Mouse (Mus musculus) heart, embryonic 15.5 days (tissue): ENCODE results near the gene Ehd1. TPM values are rescaled to one million over a fixed set of nuclear protein-coding genes. Genes with fewer than 3 reads are reported as not detected.

Source experiments
- ATAC-seq: fragments of 200-750 bp; cut with Nextera tagmentation; replicated peaks from 2 replicates; pipeline ENCODE4 v1.8.0; 2017; ENCODE audit warnings: low read depth, moderate TSS enrichment; ENCODE audit not compliant: insufficient number of reproducible peaks, insufficient read depth, low FRiP score
- H3K27ac ChIP-seq: fragments of 300-500 bp; sonication (generic); 2 replicates; pipeline ENCODE4 v1.5.1; 2015; ENCODE audit warnings: mild to moderate bottlenecking, inconsistent platforms
- H3K27me3 ChIP-seq: fragments of 300-500 bp; sonication (generic); 2 replicates; pipeline ENCODE4 v1.6.1; 2015; ENCODE audit warnings: inconsistent platforms
- H3K36me3 ChIP-seq: fragments of 300-500 bp; sonication (generic); 2 replicates; pipeline ENCODE4 v1.6.1; 2015; ENCODE audit warnings: mild to moderate bottlenecking, inconsistent platforms
- H3K4me1 ChIP-seq: fragments of 300-500 bp; sonication (generic); replicated peaks from 2 replicates; pipeline ENCODE4 v1.6.1; 2015; ENCODE audit warnings: inconsistent platforms
- H3K4me2 ChIP-seq: fragments of 300-500 bp; sonication (generic); 2 replicates; pipeline ENCODE4 v1.6.1; 2015; ENCODE audit warnings: inconsistent platforms, mild to moderate bottlenecking, moderate library complexity
- H3K4me3 ChIP-seq: fragments of 300-500 bp; sonication (generic); 2 replicates; pipeline ENCODE4 v1.5.1; 2015; ENCODE audit warnings: mild to moderate bottlenecking, inconsistent platforms
- H3K9ac ChIP-seq: fragments of 300-500 bp; sonication (generic); 2 replicates; pipeline ENCODE4 v1.6.1; 2015; ENCODE audit warnings: mild to moderate bottlenecking, inconsistent platforms
- H3K9me3 ChIP-seq: fragments of 300-500 bp; sonication (generic); replicated peaks from 2 replicates; pipeline ENCODE4 v1.6.1; 2016; ENCODE audit warnings: inconsistent platforms
- WGBS: fragments of 180-500 bp; shearing (Covaris S2); methylation state at CpG from one replicate; pipeline ENCODE4 v1.1.7; 2015; ENCODE audit warnings: mixed read lengths; 5-methylcytosine and 5-hydroxymethylcytosine counted together
- polyA plus RNA-seq: library from polyadenylated mRNA; unstranded; fragments of >200 nt; fragmentation: Nextera tagmentation; extraction: Ambion mirVana; gene quantifications from 2 replicates; pipeline ENCODE4 v1.2.1, GENCODE M21; 2015

The Ehd1 gene
- polyA plus RNA-seq, 1 experiment from 2014 or later = 54.1 TPM

DNA sequence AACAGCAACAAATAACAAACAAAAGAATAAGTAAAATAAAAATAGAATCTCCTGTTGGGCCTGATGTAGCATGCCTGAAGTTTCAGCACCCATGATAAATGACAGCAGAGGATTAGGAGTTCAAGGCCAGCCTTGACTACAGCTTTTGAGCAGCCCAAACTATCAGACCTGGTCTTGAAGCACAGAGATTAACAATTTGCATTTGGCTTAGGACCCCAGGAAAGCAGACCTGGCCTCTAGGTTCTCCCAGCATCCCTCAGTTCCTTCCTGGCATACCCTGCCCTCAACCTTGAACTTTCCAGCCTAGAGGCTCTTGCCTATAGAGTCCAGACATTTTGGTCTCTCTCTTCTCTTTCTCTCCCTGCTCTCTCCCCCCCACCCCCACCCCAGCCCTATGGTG, 37.8 kb upstream of the Ehd1 start:
- Histone ChIP-seq H3K4me2 (no peak overlapping the region), H3K27ac (no peak overlapping the region), H3K36me3 (no peaks in the 10 kb centered on the region), H3K4me1 (peaks cover 37% of the 10 kb centered on the region), H3K9me3 (no peaks in the 10 kb centered on the region), H3K9ac (no peak overlapping the region), H3K27me3 (no peaks in the 10 kb centered on the region), H3K4me3 (no peak overlapping the region)
- ATAC-seq = no peak

DNA sequence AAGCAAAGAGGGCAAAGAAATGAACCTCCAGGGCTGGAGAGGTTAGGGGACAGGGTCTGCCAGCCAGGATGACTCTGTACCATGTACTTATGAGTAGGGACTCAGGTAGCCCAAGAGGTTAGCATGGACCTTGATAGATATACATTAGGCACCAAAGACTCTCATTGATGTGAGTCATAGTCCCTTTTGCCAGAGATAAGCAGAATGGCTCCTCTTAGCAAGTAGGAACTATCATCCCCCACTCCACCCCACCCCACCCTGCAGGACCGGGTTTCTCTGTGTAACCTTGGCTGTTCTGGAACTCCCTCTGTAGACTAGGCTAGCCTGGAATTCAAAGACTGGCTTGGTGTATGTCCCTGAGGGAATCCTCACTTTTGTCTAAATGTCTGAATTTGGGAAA, 36.4 kb upstream of the Ehd1 start:
- Histone ChIP-seq H3K36me3 (peaks cover 6% of the 10 kb centered on the region; the same call in 1 of the 2 replicates), H3K9me3 (no peaks in the 10 kb centered on the region), H3K9ac (no peak overlapping the region), H3K27ac (no peak overlapping the region), H3K27me3 (no peaks in the 10 kb centered on the region), H3K4me1 (peaks cover 23% of the 10 kb centered on the region), H3K4me3 (no peak overlapping the region), H3K4me2 (no peak overlapping the region)
- ATAC-seq = no peak
- WGBS = 48% methylated on average over 1 of the region's 1 CpGs

DNA sequence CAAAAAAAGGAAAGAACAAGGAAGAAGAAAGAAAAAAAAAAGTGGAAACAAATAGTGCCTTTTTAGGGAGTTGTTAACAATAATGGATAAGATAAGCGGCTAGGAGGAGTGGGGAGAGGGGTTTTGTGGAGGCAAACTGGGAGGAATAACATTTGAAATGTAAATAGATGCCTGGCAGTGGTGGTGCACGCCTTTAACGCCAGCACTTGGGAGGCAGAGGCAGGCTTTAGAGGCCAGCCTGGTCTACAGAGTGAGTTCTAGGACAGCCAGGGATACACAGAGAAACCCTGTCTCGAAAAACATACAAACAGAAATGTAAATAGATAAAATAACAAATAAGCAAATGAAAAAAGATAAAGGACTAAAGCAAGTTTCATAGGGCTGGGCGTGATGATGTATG, 35.8 kb upstream of the Ehd1 start:
- ATAC-seq = no peak
- Histone ChIP-seq H3K36me3 (peaks cover 9% of the 10 kb centered on the region; the same call in 1 of the 2 replicates), H3K4me3 (peak overlapping the region; percentile 86), H3K9ac (no peak overlapping the region), H3K9me3 (no peaks in the 10 kb centered on the region), H3K4me2 (peak overlapping the region; percentile 43), H3K4me1 (peaks cover 22% of the 10 kb centered on the region), H3K27me3 (no peaks in the 10 kb centered on the region), H3K27ac (peak overlapping the region; percentile 43)
- WGBS = 35% methylated on average over 5 of the region's 5 CpGs

DNA sequence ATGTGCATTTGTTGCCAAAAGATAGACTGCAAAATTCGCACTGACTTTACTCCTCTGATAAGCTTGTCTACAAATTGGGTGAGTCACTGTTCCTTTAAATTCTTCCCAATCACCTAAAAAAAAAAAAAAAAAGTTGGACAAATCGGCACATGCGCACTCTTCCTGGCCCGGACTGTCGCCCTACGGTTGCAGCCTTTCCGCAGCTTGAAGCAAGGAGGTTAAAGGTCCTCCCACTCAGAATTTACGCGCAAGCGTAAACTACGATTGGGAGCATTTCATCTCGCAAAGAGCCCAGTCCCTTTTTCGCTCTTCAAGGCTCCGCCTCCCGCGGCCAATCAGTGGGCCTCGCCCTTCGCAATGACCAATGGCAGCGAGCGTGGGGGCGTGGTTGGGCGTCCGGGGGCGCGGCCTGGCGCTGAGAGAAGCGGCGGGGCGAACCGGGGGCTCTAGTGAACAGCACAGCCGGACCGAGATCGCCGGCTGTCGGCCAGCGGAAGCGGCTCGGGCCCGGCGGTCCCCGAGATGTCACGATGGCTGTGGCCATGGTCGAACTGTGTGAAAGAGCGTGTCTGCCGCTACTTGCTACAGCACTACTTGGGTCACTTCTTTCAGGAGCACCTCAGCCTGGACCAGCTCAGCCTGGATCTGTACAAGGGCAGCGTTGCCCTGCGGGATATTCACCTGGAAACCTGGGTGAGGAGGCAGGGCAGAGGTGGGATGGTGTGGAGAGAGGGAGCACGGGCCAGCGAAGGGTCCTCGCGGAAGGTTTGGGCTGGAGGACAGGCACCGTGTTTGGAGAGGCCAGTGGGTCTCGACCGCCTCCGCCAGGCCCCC, 35.0 kb upstream of the Ehd1 start, which contains the start of gene Atg2a:
Gene Atg2a, plus strand, starts transcription at position 395 of the 834 bp plus-strand sequence.
- WGBS = under 1% methylated on average over 55 of the region's 55 CpGs
- Histone ChIP-seq H3K4me3 (peak within 1 kb of the TSS; percentile 86), H3K4me2 (peak within 1 kb of the TSS; percentile 92), H3K9ac (peak within 1 kb of the TSS; percentile 94), H3K27ac (peak within 1 kb of the TSS; percentile 84), H3K36me3 (peaks cover 17% of the 10 kb centered on the region), H3K4me1 (peaks cover 18% of the 10 kb centered on the region), H3K27me3 (no peaks in the 10 kb centered on the region), H3K9me3 (no peaks in the 10 kb centered on the region)
- ATAC-seq = peak; percentile 92

DNA sequence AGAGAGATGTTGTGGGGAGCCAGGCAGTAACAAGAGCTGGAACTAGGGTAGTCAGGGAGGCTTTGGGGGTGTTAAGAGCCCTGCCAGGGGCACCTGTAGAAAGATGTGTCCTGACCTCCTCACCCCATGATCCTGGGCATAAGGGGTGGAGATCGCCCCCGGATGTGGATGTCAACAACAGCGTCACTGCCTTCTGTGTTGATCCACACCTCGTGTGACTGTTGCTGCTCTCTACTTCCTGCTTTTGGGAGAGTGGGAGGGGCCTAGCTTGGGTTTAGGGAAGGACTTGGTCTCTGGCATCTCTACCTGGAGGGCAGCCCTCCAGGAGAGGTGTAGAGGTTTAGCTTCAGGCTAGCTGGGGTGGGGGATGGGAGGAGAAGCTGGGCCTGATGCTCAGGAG, 34.2 kb upstream of the Ehd1 start:
- Histone ChIP-seq H3K27ac (peak overlapping the region; percentile 84), H3K36me3 (peaks cover 25% of the 10 kb centered on the region), H3K4me2 (peak overlapping the region; percentile 92), H3K27me3 (no peaks in the 10 kb centered on the region), H3K9me3 (no peaks in the 10 kb centered on the region), H3K4me3 (peak overlapping the region; percentile 86), H3K9ac (peak overlapping the region; percentile 94), H3K4me1 (peaks cover 15% of the 10 kb centered on the region)
- ATAC-seq = 0 out of 2 replicates have a peak, but pooled peaks have one; percentile 5
- WGBS = 1% methylated on average over 4 of the region's 4 CpGs

DNA sequence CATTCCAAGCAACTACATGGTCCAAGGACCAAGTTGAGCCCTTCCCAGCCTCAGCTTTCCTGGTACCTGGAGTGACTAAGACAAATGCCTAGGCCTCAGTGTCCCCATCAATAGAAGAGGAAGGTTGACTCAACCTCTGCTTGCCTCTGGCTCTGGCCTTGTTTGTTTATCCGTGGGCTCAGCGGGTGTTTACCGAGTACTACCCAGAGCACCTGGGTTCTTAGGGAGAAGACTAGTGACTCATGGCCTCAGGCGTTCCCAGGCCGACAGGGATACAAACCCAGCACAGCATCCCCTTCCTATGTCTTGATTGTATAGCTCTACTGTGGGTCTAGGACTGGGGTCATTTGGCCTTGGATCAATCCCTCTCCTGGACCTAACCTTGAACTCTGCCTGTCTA, 33.3 kb upstream of the Ehd1 start:
- no peak for ATAC-seq
- Histone ChIP-seq H3K4me3 (peak overlapping the region; percentile 86; the same call in 1 of the 2 replicates), H3K4me1 (peaks cover 15% of the 10 kb centered on the region), H3K9me3 (no peaks in the 10 kb centered on the region), H3K27me3 (no peaks in the 10 kb centered on the region), H3K27ac (no peak overlapping the region), H3K4me2 (no peak overlapping the region), H3K9ac (no peak overlapping the region), H3K36me3 (peaks cover 34% of the 10 kb centered on the region)
- WGBS = 79% methylated on average over 5 of the region's 5 CpGs

DNA sequence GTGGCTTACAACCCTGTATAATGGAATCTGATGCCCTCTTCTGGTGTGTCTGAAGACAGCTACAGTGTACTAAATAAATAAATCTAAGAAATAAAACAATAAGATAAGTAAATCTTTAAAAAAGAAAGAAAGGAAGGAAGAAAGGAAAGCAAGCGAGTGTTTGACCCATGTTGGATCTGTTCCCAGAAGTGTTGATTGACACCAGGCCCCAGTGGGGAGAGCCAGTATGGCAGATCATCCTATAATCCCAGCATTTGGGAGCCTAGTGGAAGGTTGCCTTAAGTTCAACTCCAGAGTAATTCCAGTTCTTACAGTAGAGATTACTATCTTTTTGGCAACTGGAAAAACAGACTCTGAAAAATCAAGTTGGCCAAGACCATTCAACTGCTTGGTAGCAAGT, 30.7 kb upstream of the Ehd1 start:
- Histone ChIP-seq H3K36me3 (peaks cover 46% of the 10 kb centered on the region), H3K4me3 (no peak overlapping the region), H3K4me1 (peaks cover 13% of the 10 kb centered on the region), H3K9ac (no peak overlapping the region), H3K4me2 (no peak overlapping the region), H3K27ac (no peak overlapping the region), H3K9me3 (no peaks in the 10 kb centered on the region), H3K27me3 (no peaks in the 10 kb centered on the region)
- 38% methylated on average over 1 of the region's 1 CpGs for WGBS
- ATAC-seq = no peak

DNA sequence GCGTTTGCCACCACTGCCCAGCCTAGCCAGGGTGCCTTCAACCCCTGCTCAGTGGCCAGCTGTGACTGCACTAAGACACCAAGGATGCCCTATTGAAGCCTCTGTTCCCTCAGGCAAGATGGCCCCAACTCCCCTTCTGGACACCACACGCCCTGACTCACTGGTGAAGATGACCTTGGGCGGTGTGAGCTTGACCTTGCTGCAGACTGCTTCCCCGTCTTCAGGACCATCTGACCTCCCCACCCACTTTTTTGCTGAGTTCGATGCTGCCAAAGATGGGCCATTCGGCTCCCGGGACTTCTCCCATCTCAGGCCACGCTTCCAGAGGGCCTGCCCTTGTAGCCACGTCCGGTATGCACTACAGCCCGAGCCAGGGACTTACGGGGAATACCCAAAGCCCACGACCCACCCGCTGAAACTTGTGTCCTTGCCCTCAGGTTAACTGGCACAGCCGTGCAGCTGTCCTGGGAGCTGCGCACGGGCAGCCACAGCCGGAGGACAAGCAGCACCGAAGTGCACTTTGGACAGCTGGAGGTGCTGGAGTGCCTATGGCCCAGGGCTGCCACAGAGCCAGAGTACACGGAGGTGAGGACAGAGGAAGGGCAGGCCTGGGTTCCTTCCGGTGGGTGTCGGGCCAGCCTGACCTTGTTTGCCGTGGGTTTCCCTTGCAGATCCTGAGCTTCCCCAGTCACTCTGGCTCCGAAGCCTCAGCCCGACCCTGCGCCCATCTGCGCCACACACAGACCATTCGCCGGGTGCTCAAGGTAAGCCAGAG, 28.8 kb upstream of the Ehd1 start:
- Histone ChIP-seq H3K9ac (no peak overlapping the region), H3K9me3 (no peaks in the 10 kb centered on the region), H3K27me3 (no peaks in the 10 kb centered on the region), H3K27ac (no peak overlapping the region), H3K4me2 (no peak overlapping the region), H3K4me1 (peaks cover 5% of the 10 kb centered on the region), H3K36me3 (peaks cover 64% of the 10 kb centered on the region), H3K4me3 (no peak overlapping the region)
- no peak for ATAC-seq
- WGBS = 87% methylated on average over 29 of the region's 29 CpGs

DNA sequence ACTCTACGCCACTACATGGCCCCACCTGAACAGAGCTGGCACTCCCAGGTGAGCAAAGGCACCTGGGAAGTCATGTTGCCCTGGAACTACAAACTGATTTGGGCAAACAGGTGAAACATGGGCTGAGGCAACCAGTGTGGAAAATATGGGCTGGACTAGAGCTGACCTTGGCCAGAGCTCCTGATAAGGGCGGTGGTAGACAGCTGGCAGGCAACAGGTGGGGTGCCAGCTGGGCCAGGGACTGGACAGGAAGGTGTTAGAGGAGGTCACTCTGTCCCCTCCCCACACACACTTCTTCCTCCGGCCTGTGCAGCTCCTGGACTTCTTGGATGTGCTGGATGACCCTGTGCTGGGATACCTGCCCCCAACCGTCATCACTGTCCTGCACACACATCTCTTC, 23.5 kb upstream of the Ehd1 start:
- no peak overlapping the region for H3K4me3 ChIP-seq
- peaks cover 79% of the 10 kb centered on the region for H3K36me3 ChIP-seq
- no peaks in the 10 kb centered on the region for H3K9me3 ChIP-seq
- H3K27ac ChIP-seq = no peak overlapping the region
- WGBS = 90% methylated on average over 4 of the region's 4 CpGs
- H3K4me2 ChIP-seq = no peak overlapping the region
- no peaks in the 10 kb centered on the region for H3K4me1 ChIP-seq
- no peaks in the 10 kb centered on the region for H3K27me3 ChIP-seq
- ATAC-seq = no peak
- no peak overlapping the region for H3K9ac ChIP-seq

DNA sequence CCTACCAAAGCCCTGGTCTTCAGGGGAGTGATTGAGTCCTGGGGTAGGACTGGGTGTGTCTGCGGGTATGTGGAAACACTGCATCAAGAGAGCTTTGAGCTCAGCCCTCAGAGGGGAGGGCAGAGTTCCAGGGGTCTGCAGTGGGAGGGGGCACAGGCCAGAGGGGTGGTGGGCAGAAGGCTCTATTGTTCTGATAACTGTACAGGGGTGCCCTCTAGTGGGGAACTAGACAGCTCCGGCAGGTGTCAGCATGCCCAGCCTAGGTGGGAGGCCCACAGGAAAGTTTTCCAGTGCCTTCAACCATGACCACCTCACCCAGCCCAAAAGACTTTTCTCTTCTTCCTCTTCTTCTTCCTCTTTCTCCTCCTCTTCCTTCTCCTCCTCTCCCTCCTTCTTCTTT, 16.1 kb upstream of the Ehd1 start:
- Histone ChIP-seq H3K27ac (no peak overlapping the region), H3K27me3 (no peaks in the 10 kb centered on the region), H3K9me3 (no peaks in the 10 kb centered on the region), H3K4me2 (no peak overlapping the region), H3K4me3 (no peak overlapping the region), H3K36me3 (peaks cover 59% of the 10 kb centered on the region), H3K4me1 (no peaks in the 10 kb centered on the region), H3K9ac (no peak overlapping the region)
- WGBS = 74% methylated on average over 2 of the region's 2 CpGs
- ATAC-seq = no peak

DNA sequence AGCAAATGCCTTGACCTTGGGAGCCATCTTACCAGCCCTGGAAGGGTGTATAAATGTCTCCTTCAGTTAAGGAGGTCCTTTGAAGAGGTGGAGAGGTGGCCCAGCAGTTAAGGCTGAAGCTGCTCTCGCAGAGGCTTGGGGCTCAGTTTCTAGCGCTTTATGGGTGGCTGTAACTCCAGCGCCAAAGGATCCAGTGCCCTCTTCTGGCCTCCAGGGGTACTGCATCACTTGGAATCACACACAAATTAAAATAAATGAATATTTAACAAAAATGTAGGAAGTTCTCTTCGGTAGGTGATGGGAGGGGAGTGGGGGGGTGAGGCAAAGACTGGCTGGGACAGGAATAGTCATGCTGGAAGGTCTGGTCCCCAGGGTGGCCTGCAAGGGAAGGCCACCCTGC, 15.6 kb upstream of the Ehd1 start:
- no peak for ATAC-seq
- Histone ChIP-seq H3K27me3 (no peaks in the 10 kb centered on the region), H3K4me3 (no peak overlapping the region), H3K27ac (no peak overlapping the region), H3K36me3 (peaks cover 55% of the 10 kb centered on the region), H3K4me1 (no peaks in the 10 kb centered on the region), H3K4me2 (no peak overlapping the region), H3K9ac (no peak overlapping the region), H3K9me3 (no peaks in the 10 kb centered on the region)
- WGBS = 76% methylated on average over 4 of the region's 4 CpGs
